Mouse (Mus musculus) left cerebral cortex, postnatal 25 days (tissue): ENCODE data around the gene Mafb. TPM values are rescaled to one million over a fixed set of nuclear protein-coding genes. Genes with fewer than 3 reads are reported as not detected.

Experiments used
- DNase-seq, 2 experiments: peaks; one replicate each; pipeline ENCODE4 v3.0.0; 2022; ENCODE audit warnings: low spot score in 2 of 2, mixed read lengths in 1 of 2
- intact Hi-C: fragments of 180-260 bp; cut with DNase I; formaldehyde crosslinking; loops from one replicate; pipeline ENCODE4 v1.15.1; 2025
- total RNA-seq, 2 experiments: library from RNA; stranded (reverse); gene quantifications; 2 replicates each; pipeline ENCODE4 v1.2.3; 2021

Gene Mafb
- total RNA-seq, 2 experiments from 2014 or later = 19.1 to 19.4 TPM

DNA sequence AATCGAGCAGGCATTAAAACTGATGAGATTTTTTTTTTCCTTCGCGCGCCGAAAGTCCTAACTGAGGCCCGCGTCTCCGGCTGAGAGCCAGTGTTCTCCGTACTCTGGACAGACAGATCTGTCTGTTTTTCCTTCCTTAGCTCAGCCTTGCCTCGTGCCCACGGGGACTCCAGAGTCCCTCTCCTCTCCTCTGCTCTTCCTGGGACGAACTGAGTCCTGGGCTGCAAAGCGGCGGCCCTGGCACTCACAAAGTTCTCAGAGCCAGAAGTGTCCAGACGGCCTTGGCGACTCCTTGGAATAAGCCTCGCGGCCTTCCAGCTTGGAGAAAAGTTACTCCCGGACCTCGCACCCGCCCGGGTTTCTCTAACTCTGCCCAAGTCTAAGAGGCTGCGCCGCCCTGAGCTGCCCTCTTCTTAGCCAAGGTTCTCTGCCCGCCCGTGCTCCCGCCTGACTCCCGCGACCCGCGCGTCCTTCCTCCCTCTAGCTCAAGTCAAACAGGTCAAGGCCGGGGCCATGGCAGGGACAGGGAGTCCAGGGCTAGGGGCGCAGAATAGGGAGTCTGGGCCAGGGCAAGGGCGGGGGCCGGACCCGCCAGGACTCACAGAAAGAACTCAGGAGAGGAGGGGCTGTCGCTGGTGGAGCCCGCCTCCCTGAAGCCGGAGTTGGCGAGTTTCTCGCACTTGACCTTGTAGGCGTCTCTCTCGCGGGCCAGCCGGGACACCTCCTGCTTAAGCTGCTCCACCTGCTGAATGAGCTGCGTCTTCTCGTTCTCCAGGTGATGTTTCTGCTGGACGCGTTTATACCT is 1.6 kb downstream of the Mafb start:
- no peak for DNase-seq
- intact Hi-C loops = loop anchor here (5.0 to 10.0 kb wide), 6 partner anchors 128 to 1751 kb away; partner anchors contain the start of gene Slc32a1

DNA sequence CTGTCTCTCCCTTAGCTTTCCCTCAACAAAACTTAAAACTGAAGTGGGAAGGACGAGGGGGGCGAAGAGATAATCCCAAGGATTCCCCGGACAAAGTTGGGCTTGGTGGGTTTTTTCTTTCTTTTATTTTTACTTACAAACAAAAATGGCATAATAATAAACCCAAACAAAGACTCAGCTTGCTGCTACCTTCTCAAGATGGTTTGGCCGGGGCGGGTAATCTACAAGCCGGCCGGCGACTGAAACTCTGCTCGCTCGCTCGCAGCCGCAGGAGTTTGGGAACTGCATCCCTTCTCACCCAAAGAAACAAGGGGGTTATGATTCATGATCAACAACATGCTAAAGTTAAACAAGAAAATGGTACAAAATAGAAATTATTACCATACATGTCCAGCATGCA is 2.2 kb downstream of the Mafb start:
- DNase-seq = no peak
- intact Hi-C loops = loop anchor here (1.0 to 10.0 kb wide), 7 partner anchors 127 to 1750 kb away; partner anchors contain the start of gene Slc32a1

DNA sequence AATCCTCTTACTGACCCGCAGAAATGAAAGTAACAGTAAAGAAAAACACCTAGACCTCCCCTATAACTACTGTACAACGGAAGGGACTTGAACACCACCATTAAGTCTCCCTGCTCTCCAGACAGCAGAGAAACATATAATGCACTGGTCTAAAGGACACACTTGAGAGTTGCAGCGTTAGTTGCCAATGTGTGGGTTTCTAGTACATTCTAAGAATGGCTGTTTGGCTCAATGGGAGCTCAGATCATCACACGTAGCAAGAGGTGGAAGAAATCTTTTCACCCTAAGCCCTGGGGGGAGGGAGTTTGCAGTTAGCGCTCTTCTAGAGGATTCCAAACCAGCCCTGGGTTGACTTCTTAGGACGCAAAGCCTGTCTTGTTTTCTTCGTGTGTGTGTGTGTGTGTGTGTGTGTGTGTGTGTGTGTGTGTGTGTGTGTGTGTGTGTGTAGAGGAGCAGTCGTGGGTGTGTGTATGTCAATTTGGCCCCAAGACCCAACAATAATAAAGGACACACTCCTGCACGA is 2.7 kb downstream of the Mafb start:
- intact Hi-C loops = loop anchor here (1.0 to 10.0 kb wide), 3 partner anchors 302 to 1749 kb away; partner anchors contain the start of gene Slc32a1
- DNase-seq = no peak

DNA sequence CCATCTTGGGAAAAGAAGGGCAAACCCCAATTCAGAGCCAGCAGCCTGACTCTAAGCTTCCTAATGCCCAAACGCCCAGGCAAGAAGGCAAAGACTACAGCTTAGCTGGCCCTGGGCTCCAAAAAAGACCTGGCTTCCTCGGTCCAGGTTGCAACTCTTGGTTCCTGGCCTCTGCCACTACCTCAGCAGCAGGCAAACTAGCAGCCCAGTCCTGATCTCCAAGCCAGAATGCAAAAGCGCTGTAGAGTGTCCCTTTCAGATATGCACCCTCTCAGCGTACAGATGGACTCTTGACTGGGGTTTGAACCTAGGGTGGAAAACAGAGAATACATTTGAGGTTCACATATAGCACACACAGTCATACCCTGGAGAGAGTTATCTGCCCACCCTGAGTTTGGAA is 3.7 kb downstream of the Mafb start:
- intact Hi-C loops = loop anchor here (10.0 kb wide), 2 partner anchors 778 to 1748 kb away; partner anchors contain the start of gene Slc32a1
- no peak for DNase-seq

DNA sequence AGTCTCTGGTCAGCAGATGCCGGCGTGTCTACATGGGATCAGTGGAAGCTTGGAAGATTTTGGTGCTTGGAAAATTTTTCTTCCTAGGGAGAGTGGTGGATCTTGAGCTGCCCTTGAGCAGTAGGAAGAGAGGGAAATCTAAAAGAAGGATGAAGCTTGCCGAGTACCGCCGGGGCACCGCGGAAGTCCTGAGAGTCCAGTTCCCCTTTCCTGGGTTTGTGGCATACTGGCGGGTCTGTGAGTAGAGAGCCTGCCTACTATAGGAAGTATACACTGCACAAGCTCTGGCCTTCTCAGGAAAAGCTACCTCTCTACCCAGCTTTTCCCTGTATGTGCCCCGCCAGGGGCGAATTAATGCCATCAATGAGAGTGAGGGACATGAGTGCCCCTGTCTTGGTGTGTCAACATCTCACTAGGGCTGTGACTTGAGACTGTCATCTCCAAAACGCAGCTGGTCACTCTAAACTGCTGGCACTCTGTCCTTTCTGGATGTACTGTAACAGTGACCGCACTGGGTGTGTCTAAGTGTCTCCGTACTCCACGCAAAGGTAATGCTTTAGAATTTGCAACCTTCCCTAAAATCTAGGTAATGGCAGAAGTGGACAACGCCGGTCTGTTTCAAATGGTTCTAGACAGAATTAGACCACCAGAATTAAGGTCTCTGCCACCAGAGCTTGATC is 5.3 kb downstream of the Mafb start:
- DNase-seq = no peak
- intact Hi-C loops = loop anchor here (10.0 kb wide), 2 partner anchors 777 to 1747 kb away; partner anchors contain the start of gene Slc32a1

DNA sequence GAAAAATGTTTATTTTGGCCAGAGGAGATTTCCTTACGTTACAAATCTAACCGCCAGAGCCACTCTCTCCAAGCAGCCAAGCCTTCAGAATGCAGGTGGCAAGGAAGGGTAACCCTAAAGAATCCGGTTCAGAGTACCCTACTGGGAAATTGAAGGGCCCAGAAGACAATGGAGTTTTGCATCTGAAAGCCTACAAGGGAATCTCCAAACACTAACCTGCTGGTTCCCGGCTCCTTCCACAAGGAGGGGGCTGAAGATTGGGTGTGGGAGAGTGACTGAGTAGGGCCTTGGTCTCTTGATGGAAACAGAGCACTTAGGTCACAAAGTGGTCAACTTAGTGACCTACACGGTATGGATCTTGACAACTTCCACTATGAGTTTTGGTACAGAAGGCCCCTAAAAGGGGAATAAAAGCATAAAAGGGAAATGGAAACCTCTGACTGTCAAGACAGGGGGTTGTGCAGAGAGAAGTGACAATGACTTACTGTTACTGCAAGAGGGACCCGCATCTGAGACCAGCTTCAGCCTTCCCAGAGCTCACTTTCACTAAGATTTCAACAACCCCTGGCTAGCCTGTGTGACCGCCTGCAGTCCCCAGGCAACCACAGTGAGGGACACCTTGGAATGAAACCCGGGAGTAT is 6.5 kb downstream of the Mafb start:
- intact Hi-C loops = loop anchor here (10.0 kb wide), 2 partner anchors 776 to 1746 kb away; partner anchors contain the start of gene Slc32a1
- no peak for DNase-seq

DNA sequence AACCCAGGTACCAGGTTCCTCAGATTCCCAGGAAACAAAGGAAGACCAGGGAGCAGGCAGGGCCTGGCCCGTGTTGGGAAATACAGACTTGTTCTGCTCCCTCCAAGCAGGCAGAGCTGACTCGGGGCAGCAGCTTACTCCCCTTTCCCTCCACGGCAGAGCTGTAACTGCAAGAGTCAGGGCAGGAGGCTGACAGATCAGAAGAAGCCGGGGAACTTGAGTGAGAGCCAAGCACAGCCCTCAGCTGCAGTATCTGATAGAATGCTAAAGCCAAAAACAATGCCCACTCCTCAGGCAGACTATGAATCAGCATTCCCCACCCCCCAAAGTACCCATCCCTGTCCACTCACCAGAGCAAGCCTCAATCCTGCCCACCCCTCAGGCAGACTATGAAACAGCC is 8.0 kb downstream of the Mafb start:
- no peak for DNase-seq
- intact Hi-C loops = no loop called here

DNA sequence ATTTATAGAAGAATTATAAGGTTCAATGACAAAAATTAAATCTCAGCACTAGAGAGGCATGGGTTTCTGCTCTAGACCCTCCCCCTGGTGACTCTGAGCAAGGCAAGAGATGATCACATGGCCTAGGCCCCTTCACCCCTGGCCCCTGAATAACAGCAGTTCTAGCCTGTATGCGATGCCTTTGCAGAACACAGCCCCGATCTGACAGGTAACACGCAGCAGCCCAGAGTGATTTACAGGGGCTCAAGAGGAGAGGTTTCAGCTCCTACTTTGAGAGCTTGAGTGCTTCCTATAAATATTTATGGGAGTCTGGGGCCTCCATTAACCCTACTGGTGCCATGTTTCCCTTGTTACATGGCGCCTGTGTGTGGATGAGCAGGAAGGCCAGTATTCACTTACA is 9.4 kb downstream of the Mafb start:
- intact Hi-C loops = no loop called here

DNA sequence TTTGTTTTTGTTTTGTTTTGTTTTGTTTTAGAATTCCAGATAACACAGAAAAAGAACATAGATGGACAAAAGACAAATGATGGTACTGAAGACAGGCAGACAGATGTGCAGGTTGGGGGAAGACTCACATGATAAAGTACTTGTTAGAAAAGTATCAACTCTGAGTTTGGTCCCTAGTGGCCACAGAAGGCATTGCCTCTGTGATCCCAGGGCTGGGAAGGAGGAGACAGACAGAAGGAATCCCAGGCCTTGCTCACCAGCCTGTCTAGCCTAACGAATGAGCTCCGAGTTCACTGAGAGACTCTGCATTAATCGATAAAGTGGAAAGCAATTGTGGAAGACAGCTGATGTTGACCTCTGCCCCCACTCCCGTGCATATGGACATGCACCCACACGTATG is 10.7 kb downstream of the Mafb start:
- no peak for DNase-seq
- intact Hi-C loops = no loop called here

More for the DNA sequence above, 9.4 kb downstream of the Mafb start:
- no peak for DNase-seq

DNA sequence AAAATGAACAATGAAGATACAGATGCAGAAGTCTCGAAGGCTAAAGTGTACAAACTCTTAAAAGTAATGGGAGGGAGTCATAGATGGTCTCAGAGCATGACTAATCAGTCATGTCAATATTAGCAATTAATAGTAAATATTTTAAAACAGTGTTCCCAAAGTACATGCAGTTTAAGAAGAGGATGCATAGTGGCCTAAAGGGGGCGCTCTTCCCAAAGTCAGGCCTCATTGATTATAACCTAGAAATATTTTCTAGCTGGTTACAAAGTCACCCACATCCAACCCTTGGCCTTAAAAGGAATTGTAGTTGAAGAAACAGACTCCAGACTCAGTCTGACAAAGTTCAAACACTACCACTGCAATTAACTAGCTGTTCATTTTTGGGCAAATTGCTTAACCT is 12.5 kb downstream of the Mafb start:
- intact Hi-C loops = no loop called here
- DNase-seq = no peak

DNA sequence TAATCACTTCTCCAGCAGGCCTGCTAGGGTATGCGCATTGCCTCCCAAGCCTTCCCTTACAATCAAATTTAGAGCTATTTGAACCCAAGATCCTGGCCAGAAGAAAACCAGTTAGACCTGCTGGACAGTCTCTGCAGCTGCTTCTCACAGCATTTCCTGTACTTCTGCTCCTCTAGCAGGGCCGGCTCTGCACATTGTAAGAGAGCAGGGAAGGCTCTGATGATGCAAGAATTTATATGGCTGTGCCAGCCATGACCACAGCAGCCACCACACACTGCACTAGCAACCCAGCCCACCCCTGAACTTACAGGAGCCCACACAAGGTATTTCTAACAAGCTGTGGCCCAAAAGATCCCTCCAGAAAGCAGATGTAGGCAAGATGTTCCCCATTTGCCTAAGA is 13.3 kb downstream of the Mafb start:
- intact Hi-C loops = no loop called here
- no peak for DNase-seq

DNA sequence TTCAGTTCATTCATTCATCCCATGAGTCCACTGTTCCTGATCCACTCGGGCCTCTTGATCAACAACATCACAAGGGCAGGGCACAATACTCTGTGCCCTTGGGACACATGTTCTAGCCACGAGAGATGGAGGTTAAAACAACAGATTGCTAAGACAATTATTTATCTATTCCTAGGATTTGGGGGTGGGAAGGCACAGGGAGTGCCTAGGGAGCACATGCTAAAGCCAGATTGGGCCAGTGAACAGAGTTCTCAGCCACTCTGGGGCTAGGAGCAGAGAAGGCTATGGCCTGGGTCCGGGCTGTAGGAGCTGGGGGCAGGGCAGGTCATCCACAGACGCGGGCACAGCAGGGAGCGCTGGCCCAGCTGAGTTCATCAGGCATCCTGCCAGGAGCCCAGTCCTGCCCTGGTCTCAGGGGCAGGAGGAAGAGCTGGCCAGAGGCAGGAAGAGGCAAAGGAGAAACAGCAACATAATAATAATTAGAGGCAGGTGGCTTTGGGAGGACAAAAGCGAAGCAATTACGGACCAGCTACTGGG is 15.8 kb downstream of the Mafb start:
- intact Hi-C loops = no loop called here
- DNase-seq = no peak

DNA sequence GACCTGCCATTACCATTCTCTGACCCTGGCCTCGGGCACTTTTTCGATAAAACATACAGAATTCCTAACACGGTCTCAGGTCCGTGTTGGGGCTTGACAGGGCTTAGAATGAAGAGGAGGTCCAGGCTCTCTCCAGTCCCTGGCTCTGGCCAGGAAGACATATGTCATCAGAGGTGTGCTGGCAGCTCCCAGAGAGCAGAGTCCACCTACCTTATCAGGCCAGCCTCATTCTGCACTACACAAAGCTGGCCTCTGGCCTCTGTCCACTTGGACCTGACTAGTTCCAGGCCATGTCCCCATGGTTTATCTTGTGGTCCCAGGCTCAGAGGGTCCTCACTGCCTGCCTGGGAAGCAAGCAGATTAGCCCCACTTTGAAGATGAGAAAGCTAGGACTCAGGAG is 17.3 kb downstream of the Mafb start:
- DNase-seq = no peak
- intact Hi-C loops = no loop called here

DNA sequence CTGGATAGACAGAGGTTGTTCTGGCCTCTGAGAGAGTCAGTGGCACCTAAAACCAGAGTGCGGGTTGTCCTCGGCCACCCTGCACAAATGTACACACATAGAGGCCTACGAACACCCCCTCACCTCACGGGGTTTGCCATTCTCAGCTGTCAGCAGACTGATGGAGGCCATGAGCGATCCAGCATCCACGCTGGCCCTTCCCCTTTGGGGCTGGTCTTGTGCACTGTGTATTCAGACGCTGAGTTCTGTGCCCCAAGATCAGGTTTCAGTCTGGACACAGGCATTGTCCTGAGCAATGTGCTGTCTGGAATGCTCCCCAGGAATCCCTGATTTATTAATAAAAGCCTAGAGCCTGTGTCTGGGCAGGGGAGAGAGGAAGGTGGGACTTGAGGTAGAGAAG is 18.1 kb downstream of the Mafb start:
- no peak for DNase-seq
- intact Hi-C loops = no loop called here

DNA sequence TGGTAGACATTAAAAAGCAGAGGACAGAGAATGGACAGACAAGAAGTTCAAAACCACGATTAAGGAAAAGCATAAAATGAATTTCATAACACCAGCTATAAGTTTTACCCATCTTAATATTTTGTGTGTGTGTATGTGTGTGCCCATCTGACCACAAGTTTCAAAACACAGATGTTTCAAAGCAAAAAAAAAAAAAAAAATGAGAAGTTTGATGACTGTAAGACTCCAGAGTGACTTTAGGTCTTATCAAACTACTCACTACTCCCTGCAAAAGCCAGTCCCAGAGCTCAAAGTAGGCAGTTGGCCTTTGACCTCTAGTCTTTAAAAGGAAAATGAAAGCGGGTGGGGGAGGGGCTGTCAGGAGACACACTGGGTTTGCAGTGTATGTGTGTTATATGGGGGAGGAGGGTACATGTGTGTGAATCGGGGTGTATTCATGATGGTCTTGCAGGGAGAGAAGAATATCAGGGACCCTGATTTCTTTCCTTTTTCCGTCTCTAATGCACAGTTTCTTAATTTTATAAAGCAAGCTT is 18.7 kb downstream of the Mafb start:
- no peak for DNase-seq
- intact Hi-C loops = no loop called here

DNA sequence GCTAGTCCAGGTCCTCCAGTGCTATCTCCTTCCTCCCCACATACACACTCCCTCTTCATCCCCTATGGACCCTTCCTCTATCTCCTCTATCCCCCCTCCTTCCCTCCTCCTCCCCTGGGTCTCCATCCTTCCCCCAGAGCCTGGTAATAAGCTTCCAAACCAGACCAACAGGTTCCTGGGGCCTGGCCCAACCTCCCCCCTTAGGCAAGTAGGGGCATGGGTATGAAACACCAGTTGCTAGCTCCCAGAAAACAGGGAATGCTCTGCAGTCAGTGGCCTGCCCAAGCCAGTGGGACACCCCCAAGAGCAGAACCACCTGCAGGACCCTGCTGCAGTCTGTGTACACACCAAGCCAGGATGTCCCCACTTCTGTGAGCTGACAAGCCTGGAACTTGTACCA is 21.2 kb downstream of the Mafb start:
- no peak for DNase-seq
- intact Hi-C loops = no loop called here

DNA sequence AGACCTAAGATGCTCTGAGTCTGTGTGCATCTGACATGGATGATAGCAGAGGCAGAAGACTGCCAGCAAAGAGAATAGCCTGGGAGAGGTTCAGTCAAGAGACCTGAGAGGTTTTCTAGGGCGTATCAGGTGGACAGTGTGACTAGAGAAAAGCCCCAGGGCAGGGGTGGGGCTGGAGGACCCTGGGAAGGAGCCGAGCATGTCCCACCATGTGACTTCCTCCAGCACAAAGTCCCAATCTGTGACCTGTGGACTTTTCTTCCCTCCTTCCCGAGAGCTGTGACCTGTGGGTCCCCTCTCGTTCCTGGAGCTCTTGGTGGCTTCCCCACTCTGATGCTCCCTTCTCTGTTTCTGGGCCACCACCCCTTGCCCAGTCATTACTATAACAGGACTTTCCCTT is 26.7 kb downstream of the Mafb start:
- no peak for DNase-seq
- intact Hi-C loops = no loop called here

DNA sequence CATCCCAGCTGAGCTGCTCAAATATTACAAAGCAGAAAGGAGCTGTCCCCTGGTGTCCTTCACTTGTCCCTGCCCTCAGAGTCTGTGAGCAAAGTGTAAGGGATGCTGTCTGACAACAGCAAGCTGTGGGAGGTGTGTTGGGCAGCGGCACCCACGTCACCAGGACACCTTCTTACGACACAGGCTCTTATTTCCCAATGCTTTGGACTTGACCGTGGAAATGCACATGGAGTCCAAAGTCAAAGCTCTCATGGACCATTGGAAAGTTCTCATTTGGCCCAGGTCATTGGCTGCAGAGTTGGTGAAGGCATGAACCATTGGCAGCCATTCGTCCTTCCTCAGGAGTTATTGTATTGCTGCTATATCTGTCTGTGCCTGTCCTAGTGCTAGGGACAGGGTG is 27.3 kb downstream of the Mafb start:
- no peak for DNase-seq
- intact Hi-C loops = no loop called here

DNA sequence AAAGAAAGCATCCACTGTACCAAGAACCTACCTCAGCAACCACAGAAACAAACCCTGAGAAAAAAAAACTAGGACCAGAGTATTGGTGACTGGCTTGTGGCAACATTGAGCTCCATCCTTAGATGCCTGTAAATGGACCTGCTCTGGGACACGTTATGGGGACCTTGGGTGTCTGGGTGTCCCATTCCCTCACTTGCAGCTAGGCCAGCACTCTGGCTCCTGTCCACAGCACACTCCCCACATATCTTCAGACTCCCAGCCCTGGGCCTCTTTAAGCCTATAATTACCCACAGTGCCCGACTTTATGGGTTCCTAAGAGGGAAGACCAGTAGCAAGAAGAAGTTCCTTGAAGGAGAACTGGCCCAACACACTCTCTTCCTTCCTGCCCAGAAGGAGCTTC is 30.8 kb downstream of the Mafb start:
- intact Hi-C loops = no loop called here
- DNase-seq = no peak

DNA sequence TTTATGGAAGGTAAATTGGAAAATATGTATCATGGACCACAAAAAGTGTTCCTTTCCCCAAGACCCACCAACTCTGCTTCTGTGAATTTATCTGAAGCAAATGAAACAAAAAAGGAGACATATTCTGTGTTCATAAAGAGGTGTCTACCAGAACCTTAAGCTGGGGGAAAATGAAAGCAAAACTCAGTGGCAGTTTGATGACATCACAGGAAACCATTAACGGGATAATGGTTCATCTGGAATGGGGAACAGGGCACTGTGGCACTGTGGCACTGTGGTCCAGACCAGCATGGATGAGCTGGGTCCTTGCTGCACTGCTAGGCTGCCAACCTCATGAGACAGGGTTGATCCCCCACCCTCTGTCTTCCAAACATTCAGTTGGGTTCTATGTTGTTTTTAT is 31.8 kb downstream of the Mafb start:
- no peak for DNase-seq
- intact Hi-C loops = no loop called here
